Mouse (Mus musculus): ENCODE measurements around the gene Kir3dl1.
"Not testable (repeated sequence)": the region's sequence is repeated elsewhere in the genome, so short reads cannot be mapped to it uniquely, and the experiment has no call there.

Kir3dl1 gene

GRCm38 (mm10) chrX:136517699-136518098 lies at the start of gene Kir3dl1:
TSS of gene Kir3dl1 (plus strand) at chrX:136517999.
- in situ Hi-C loops (cut with MboI; ENCODE audit: low pct_unique_long_range_greater_than_20kb in 1 of 2, low sequenced_read_pairs in 2 of 2, unreplicated experiment in 1 of 2), result not testable (repeated sequence)

DNA sequence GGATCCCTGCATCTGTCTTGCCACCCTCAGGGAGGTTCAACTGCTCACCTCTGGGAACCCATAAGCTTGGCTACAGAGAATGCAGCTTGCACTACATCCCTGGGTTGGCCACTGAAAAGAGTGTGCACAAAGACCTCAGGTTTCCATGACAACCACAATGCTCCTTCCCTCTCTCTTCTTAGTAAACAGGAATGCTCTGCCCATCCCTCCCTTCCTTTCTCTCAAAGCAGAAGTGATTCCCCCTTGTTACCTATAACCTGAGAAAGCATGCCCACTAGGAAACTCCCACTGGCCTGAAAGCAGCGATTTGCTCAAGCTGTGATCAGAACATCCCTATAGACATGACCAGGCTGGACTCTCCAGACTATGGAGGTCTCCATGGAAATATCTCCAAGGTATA lies 26.2 kb downstream of the Kir3dl1 start, which contains the start of gene Kir3dl2:
Gene Kir3dl2, minus strand, starts transcription at position 101 of the 400 bp plus-strand sequence.
- in situ Hi-C loops (cut with MboI; ENCODE audit: low pct_unique_long_range_greater_than_20kb in 1 of 2, low sequenced_read_pairs in 2 of 2, unreplicated experiment in 1 of 2), result not testable (repeated sequence)

DNA sequence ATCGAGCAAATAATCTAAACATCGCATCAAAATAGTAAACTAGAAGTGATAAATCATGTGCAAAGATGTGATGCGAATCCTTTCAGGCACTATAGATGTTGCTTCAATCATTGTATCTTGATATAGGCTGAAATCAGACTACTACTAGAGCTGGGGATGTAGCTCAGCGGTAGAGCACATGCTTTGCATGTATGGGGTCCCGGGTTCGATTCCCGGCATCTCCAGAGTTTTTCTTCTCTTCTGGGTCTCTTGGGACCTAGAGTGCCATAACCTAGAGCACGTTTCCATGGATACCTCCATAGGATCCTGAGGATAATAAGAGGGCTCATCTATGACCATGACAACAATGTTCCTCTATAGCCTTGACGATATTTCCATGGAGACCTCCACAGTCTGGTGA lies 51.3 kb downstream of the Kir3dl1 start:
- in situ Hi-C loops (cut with MboI; ENCODE audit: low pct_unique_long_range_greater_than_20kb in 1 of 2, low sequenced_read_pairs in 2 of 2, unreplicated experiment in 1 of 2), result not testable (repeated sequence)

All from mouse embryonic stem cell (cell line).